Mouse (Mus musculus): ENCODE results near the gene Utp6. TPM values are rescaled to one million over a fixed set of nuclear protein-coding genes. Genes with fewer than 3 reads are reported as not detected.
A peak's percentile ranks its signal among the peaks of the same experiment; 100 is the strongest.

The Utp6 gene
- polyA plus RNA-seq, 1 experiment: 29.9 TPM

- Histone ChIP-seq H3K27ac (ENCODE audit: insufficient read depth, low read depth, low read length) (peak overlapping the region; percentile 14), H3K4me1 (ENCODE audit: control insufficient read depth, insufficient read depth, low read length) (peaks cover 5% of the 10 kb centered on the region), H3K4me3 (ENCODE audit: insufficient read depth, low read length) (peak overlapping the region; percentile 19)
- TF ChIP-seq POLR2A (IDR thresholded peaks at IDR 0.05; ENCODE audit: borderline replicate concordance, low read depth, low read length): no peak
- TF ChIP-seq CTCF (IDR thresholded peaks at IDR 0.05; ENCODE audit: low read depth, low read length): no peak
These were observed 1.2 kb upstream of the Utp6 start for GRCm38 (mm10) chr11:79963212-79963974.

GRCm38 (mm10) chr11:79962877-79963183, 640 bp upstream of the Utp6 start:
- Histone ChIP-seq H3K4me3 (ENCODE audit: insufficient read depth, low read length) (peak overlapping the region; percentile 90), H3K27ac (ENCODE audit: insufficient read depth, low read depth, low read length) (peak overlapping the region; percentile 49), H3K4me1 (ENCODE audit: control insufficient read depth, insufficient read depth, low read length) (peaks cover 5% of the 10 kb centered on the region)
- TF ChIP-seq CTCF (IDR thresholded peaks at IDR 0.05; ENCODE audit: low read depth, low read length): no peak
- TF ChIP-seq POLR2A (IDR thresholded peaks at IDR 0.05; ENCODE audit: borderline replicate concordance, low read depth, low read length): no peak

GRCm38 (mm10) chr11:79961346-79962124, 655 bp downstream of the Utp6 start:
- Histone ChIP-seq H3K4me3 (ENCODE audit: insufficient read depth, low read length) (peak overlapping the region; percentile 67), H3K4me1 (ENCODE audit: control insufficient read depth, insufficient read depth, low read length) (peaks cover 5% of the 10 kb centered on the region), H3K27ac (ENCODE audit: insufficient read depth, low read depth, low read length) (peak overlapping the region; percentile 73)
- TF ChIP-seq CTCF (IDR thresholded peaks at IDR 0.05; ENCODE audit: low read depth, low read length) (no peak), POLR2A (IDR thresholded peaks at IDR 0.05; ENCODE audit: borderline replicate concordance, low read depth, low read length) (no peak)

GRCm38 (mm10) chr11:79947265-79947664, 14.9 kb downstream of the Utp6 start:
- no peak for TF ChIP-seq CTCF (IDR thresholded peaks at IDR 0.05; ENCODE audit: low read depth, low read length)
- no peak for TF ChIP-seq POLR2A (IDR thresholded peaks at IDR 0.05; ENCODE audit: borderline replicate concordance, low read depth, low read length)

GRCm38 (mm10) chr11:79943601-79944000, 18.6 kb downstream of the Utp6 start:
- no peak for TF ChIP-seq CTCF (IDR thresholded peaks at IDR 0.05; ENCODE audit: low read depth, low read length)
- no peak for TF ChIP-seq POLR2A (IDR thresholded peaks at IDR 0.05; ENCODE audit: borderline replicate concordance, low read depth, low read length)
- Histone ChIP-seq H3K27ac (ENCODE audit: insufficient read depth, low read depth, low read length) (no peak overlapping the region), H3K4me1 (ENCODE audit: control insufficient read depth, insufficient read depth, low read length) (no peaks in the 10 kb centered on the region), H3K4me3 (ENCODE audit: insufficient read depth, low read length) (no peak overlapping the region)

More at GRCm38 (mm10) chr11:79947265-79947664, 14.9 kb downstream of the Utp6 start:
- Histone ChIP-seq H3K27ac (ENCODE audit: insufficient read depth, low read depth, low read length) (no peak overlapping the region), H3K4me3 (ENCODE audit: insufficient read depth, low read length) (no peak overlapping the region), H3K4me1 (ENCODE audit: control insufficient read depth, insufficient read depth, low read length) (no peaks in the 10 kb centered on the region)

GRCm38 (mm10) chr11:79943136-79943535, 19.1 kb downstream of the Utp6 start:
- Histone ChIP-seq H3K4me1 (ENCODE audit: control insufficient read depth, insufficient read depth, low read length) (no peaks in the 10 kb centered on the region), H3K4me3 (ENCODE audit: insufficient read depth, low read length) (no peak overlapping the region), H3K27ac (ENCODE audit: insufficient read depth, low read depth, low read length) (no peak overlapping the region)
- TF ChIP-seq CTCF (IDR thresholded peaks at IDR 0.05; ENCODE audit: low read depth, low read length): no peak
- no peak for TF ChIP-seq POLR2A (IDR thresholded peaks at IDR 0.05; ENCODE audit: borderline replicate concordance, low read depth, low read length)

GRCm38 (mm10) chr11:79935766-79936165, 26.4 kb downstream of the Utp6 start:
- Histone ChIP-seq H3K4me1 (ENCODE audit: control insufficient read depth, insufficient read depth, low read length) (peaks cover 2% of the 10 kb centered on the region; the same call in 1 of the 2 replicates), H3K27ac (ENCODE audit: insufficient read depth, low read depth, low read length) (no peak overlapping the region), H3K4me3 (ENCODE audit: insufficient read depth, low read length) (no peak overlapping the region)
- no peak for TF ChIP-seq CTCF (IDR thresholded peaks at IDR 0.05; ENCODE audit: low read depth, low read length)
- TF ChIP-seq POLR2A (IDR thresholded peaks at IDR 0.05; ENCODE audit: borderline replicate concordance, low read depth, low read length): no peak

GRCm38 (mm10) chr11:79922766-79923165, 39.4 kb downstream of the Utp6 start:
- TF ChIP-seq CTCF (IDR thresholded peaks at IDR 0.05; ENCODE audit: low read depth, low read length) (no peak), POLR2A (IDR thresholded peaks at IDR 0.05; ENCODE audit: borderline replicate concordance, low read depth, low read length) (no peak)
- no peaks in the 10 kb centered on the region for H3K4me1 ChIP-seq (ENCODE audit: control insufficient read depth, insufficient read depth, low read length)
- H3K4me3 ChIP-seq (ENCODE audit: insufficient read depth, low read length): no peak overlapping the region
- H3K27ac ChIP-seq (ENCODE audit: insufficient read depth, low read depth, low read length): no peak overlapping the region

- TF ChIP-seq POLR2A (IDR thresholded peaks at IDR 0.05; ENCODE audit: borderline replicate concordance, low read depth, low read length) (no peak), CTCF (IDR thresholded peaks at IDR 0.05; ENCODE audit: low read depth, low read length) (no peak)
- H3K4me1 ChIP-seq (ENCODE audit: control insufficient read depth, insufficient read depth, low read length): no peaks in the 10 kb centered on the region
- H3K27ac ChIP-seq (ENCODE audit: insufficient read depth, low read depth, low read length): no peak overlapping the region
- H3K4me3 ChIP-seq (ENCODE audit: insufficient read depth, low read length): no peak overlapping the region
These were observed 40.0 kb downstream of the Utp6 start for GRCm38 (mm10) chr11:79922157-79922556.

- Histone ChIP-seq H3K27ac (ENCODE audit: insufficient read depth, low read depth, low read length) (no peak overlapping the region), H3K4me1 (ENCODE audit: control insufficient read depth, insufficient read depth, low read length) (no peaks in the 10 kb centered on the region), H3K4me3 (ENCODE audit: insufficient read depth, low read length) (no peak overlapping the region)
- no peak for TF ChIP-seq CTCF (IDR thresholded peaks at IDR 0.05; ENCODE audit: low read depth, low read length)
- TF ChIP-seq POLR2A (IDR thresholded peaks at IDR 0.05; ENCODE audit: borderline replicate concordance, low read depth, low read length): no peak
These were observed 41.6 kb downstream of the Utp6 start for GRCm38 (mm10) chr11:79920505-79921025.

Data from bone marrow macrophage, adult 2 months (primary cell).